Mouse (Mus musculus): ENCODE measurements around the gene Wdr83. TPM values are rescaled to one million over a fixed set of nuclear protein-coding genes. Genes with fewer than 3 reads are reported as not detected.

Wdr83 gene
- polyA plus RNA-seq, 1 experiment from 2014 or later = 33.8 TPM

- Histone ChIP-seq H3K27me3 (ENCODE audit: insufficient read depth, low read length) (no peaks in the 10 kb centered on the region), H3K4me2 (ENCODE audit: low read length) (peak overlapping the region; percentile 99), H3K27ac (peak overlapping the region; percentile 99), H3K36me3 (ENCODE audit: insufficient read depth, low read length) (peaks cover 8% of the 10 kb centered on the region), H3K4me1 (replicated peaks; ENCODE audit: insufficient read depth, low read length) (peaks cover 13% of the 10 kb centered on the region), H3K9me3 (replicated peaks; ENCODE audit: low read length) (no peaks in the 10 kb centered on the region), H3K4me3 (replicated peaks; ENCODE audit: low read depth, low read length) (peak overlapping the region; percentile 85), H3K9ac (ENCODE audit: low read depth, low read length) (peak overlapping the region; percentile 89)
- DNase-seq (ENCODE audit: low spot score) (no peak), ATAC-seq (replicated peaks; ENCODE audit: low FRiP score, low read depth) (peak; percentile 40)
- no peak for TF ChIP-seq CTCF (IDR thresholded peaks at IDR 0.05; ENCODE audit: low read depth)
- WGBS = 1% methylated on average over 14 of the region's 14 CpGs
Measured at GRCm38 (mm10) chr8:85037366-85037680, 43.8 kb downstream of the Wdr83 start.

GRCm38 (mm10) chr8:85036718-85037365, 44.3 kb downstream of the Wdr83 start, which contains the start of gene Tnpo2:
Gene Tnpo2, plus strand, starts transcription at chr8:85036915.
- H3K9ac ChIP-seq (ENCODE audit: low read depth, low read length) = peak within 1 kb of the TSS; percentile 89
- TF ChIP-seq CTCF (IDR thresholded peaks at IDR 0.05; ENCODE audit: low read depth) = no peak
- peaks cover 13% of the 10 kb centered on the region for H3K4me1 ChIP-seq (replicated peaks; ENCODE audit: insufficient read depth, low read length)
- under 1% methylated on average over 59 of the region's 59 CpGs for WGBS
- peak within 1 kb of the TSS; percentile 99 for H3K27ac ChIP-seq
- H3K4me3 ChIP-seq (replicated peaks; ENCODE audit: low read depth, low read length) = peak within 1 kb of the TSS; percentile 85
- H3K9me3 ChIP-seq (replicated peaks; ENCODE audit: low read length) = no peaks in the 10 kb centered on the region
- ATAC-seq (replicated peaks; ENCODE audit: low FRiP score, low read depth) (peak; percentile 89), DNase-seq (ENCODE audit: low spot score) (peak; percentile 99)
- H3K36me3 ChIP-seq (ENCODE audit: insufficient read depth, low read length) = peaks cover 13% of the 10 kb centered on the region
- peak within 1 kb of the TSS; percentile 99 for H3K4me2 ChIP-seq (ENCODE audit: low read length)
- no peaks in the 10 kb centered on the region for H3K27me3 ChIP-seq (ENCODE audit: insufficient read depth, low read length)

- Histone ChIP-seq H3K9ac (ENCODE audit: low read depth, low read length) (peak overlapping the region; percentile 69), H3K4me1 (replicated peaks; ENCODE audit: insufficient read depth, low read length) (peaks cover 13% of the 10 kb centered on the region), H3K4me2 (ENCODE audit: low read length) (peak overlapping the region; percentile 91), H3K36me3 (ENCODE audit: insufficient read depth, low read length) (peaks cover 18% of the 10 kb centered on the region), H3K27ac (peak overlapping the region; percentile 92), H3K27me3 (ENCODE audit: insufficient read depth, low read length) (no peaks in the 10 kb centered on the region), H3K9me3 (replicated peaks; ENCODE audit: low read length) (no peaks in the 10 kb centered on the region), H3K4me3 (replicated peaks; ENCODE audit: low read depth, low read length) (peak overlapping the region; percentile 85)
- WGBS = under 1% methylated on average over 9 of the region's 9 CpGs
- TF ChIP-seq CTCF (IDR thresholded peaks at IDR 0.05; ENCODE audit: low read depth) = no peak
- peak; percentile 11 for ATAC-seq (replicated peaks; ENCODE audit: low FRiP score, low read depth)
- DNase-seq (ENCODE audit: low spot score) = no peak
Measured at GRCm38 (mm10) chr8:85036381-85036717, 44.8 kb downstream of the Wdr83 start.

GRCm38 (mm10) chr8:85035728-85036310, 45.3 kb downstream of the Wdr83 start:
- Histone ChIP-seq H3K27ac (peak overlapping the region; percentile 92), H3K4me1 (replicated peaks; ENCODE audit: insufficient read depth, low read length) (peaks cover 13% of the 10 kb centered on the region), H3K4me2 (ENCODE audit: low read length) (peak overlapping the region; percentile 91), H3K4me3 (replicated peaks; ENCODE audit: low read depth, low read length) (peak overlapping the region; percentile 85), H3K36me3 (ENCODE audit: insufficient read depth, low read length) (peaks cover 20% of the 10 kb centered on the region), H3K27me3 (ENCODE audit: insufficient read depth, low read length) (no peaks in the 10 kb centered on the region), H3K9me3 (replicated peaks; ENCODE audit: low read length) (no peaks in the 10 kb centered on the region), H3K9ac (ENCODE audit: low read depth, low read length) (peak overlapping the region; percentile 69)
- DNase-seq (ENCODE audit: low spot score) (peak; percentile 47), ATAC-seq (replicated peaks; ENCODE audit: low FRiP score, low read depth) (0 out of 2 replicates have a peak, but pooled peaks have one; percentile 0)
- 2% methylated on average over 15 of the region's 15 CpGs for WGBS
- TF ChIP-seq CTCF (IDR thresholded peaks at IDR 0.05; ENCODE audit: low read depth) = no peak

GRCm38 (mm10) chr8:85035165-85035727, 45.9 kb downstream of the Wdr83 start:
- peak overlapping the region; percentile 92 for H3K27ac ChIP-seq
- H3K4me1 ChIP-seq (replicated peaks; ENCODE audit: insufficient read depth, low read length) = peaks cover 13% of the 10 kb centered on the region
- ATAC-seq (replicated peaks; ENCODE audit: low FRiP score, low read depth) = no peak
- 7% methylated on average over 12 of the region's 12 CpGs for WGBS
- peak overlapping the region; percentile 69 for H3K9ac ChIP-seq (ENCODE audit: low read depth, low read length)
- peaks cover 19% of the 10 kb centered on the region for H3K36me3 ChIP-seq (ENCODE audit: insufficient read depth, low read length)
- peak; percentile 18 for DNase-seq (ENCODE audit: low spot score)
- no peaks in the 10 kb centered on the region for H3K9me3 ChIP-seq (replicated peaks; ENCODE audit: low read length)
- no peaks in the 10 kb centered on the region for H3K27me3 ChIP-seq (ENCODE audit: insufficient read depth, low read length)
- H3K4me2 ChIP-seq (ENCODE audit: low read length) = peak overlapping the region; percentile 91
- no peak for TF ChIP-seq CTCF (IDR thresholded peaks at IDR 0.05; ENCODE audit: low read depth)
- peak overlapping the region; percentile 85 for H3K4me3 ChIP-seq (replicated peaks; ENCODE audit: low read depth, low read length)

- Histone ChIP-seq H3K9ac (ENCODE audit: low read depth, low read length) (peak overlapping the region; percentile 69; the same call in 1 of the 2 replicates), H3K27ac (no peak overlapping the region), H3K27me3 (ENCODE audit: insufficient read depth, low read length) (no peaks in the 10 kb centered on the region), H3K4me3 (replicated peaks; ENCODE audit: low read depth, low read length) (peak overlapping the region; percentile 85), H3K9me3 (replicated peaks; ENCODE audit: low read length) (no peaks in the 10 kb centered on the region), H3K36me3 (ENCODE audit: insufficient read depth, low read length) (peaks cover 24% of the 10 kb centered on the region), H3K4me2 (ENCODE audit: low read length) (peak overlapping the region; percentile 91), H3K4me1 (replicated peaks; ENCODE audit: insufficient read depth, low read length) (peaks cover 13% of the 10 kb centered on the region)
- peak; percentile 95 for DNase-seq (ENCODE audit: low spot score)
- no peak for ATAC-seq (replicated peaks; ENCODE audit: low FRiP score, low read depth)
- TF ChIP-seq CTCF (IDR thresholded peaks at IDR 0.05; ENCODE audit: low read depth) = no peak
- 4% methylated on average over 13 of the region's 13 CpGs for WGBS
Measured at GRCm38 (mm10) chr8:85034764-85035163, 46.3 kb downstream of the Wdr83 start.
